Mouse (Mus musculus): ENCODE data around the gene Plcb4.

Gene Plcb4

DNA sequence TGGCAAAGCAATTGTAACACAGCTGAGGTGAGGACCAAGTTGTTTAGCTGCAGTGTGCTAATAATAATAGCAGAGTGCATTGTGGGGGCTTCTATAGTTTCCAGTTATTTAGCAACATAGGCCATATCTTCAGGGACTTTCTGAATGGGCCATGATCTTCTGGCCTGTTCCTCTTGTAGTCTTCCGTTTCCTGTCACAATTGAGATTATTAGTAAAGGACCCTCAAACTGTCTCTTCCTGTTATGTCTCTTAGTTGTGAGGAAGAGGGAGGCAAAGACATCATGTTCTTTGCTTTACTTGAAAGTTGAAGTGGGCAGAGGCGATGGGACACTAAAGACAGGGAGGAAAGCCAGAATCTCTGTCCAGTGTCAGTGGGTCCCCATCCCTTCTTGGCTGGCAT is 195.2 kb downstream of the Plcb4 start:
- in situ Hi-C loops (cut with MboI, MseI): no loop called here

DNA sequence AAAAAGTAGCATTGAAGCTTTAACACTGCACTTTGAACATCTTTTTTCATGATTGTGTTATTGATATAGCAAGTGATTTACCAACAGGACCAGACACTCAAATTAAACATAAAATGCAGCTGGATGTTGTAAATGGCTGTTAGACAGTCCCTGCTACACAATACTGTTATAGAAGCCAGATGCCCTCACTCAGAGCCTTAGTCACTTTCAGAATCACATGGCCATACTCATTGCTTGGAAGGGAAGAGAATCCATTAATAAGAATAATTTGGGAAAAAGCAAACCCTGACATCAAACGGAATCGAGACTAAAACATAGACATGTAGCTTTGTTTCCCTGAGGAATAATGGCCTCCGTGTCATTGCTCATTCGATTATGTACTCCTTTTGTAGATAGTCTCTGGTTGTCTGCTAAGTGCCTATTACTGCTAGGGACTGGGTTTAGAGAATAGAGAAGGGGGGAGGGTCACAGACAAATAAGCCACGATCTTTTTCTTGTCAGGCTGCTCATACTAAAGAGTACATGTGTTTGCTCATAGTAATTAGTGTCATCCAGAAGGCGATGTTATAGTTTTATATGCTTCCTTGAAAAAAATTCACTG is 197.2 kb downstream of the Plcb4 start:
- in situ Hi-C loops (cut with MboI, MseI): no loop called here

DNA sequence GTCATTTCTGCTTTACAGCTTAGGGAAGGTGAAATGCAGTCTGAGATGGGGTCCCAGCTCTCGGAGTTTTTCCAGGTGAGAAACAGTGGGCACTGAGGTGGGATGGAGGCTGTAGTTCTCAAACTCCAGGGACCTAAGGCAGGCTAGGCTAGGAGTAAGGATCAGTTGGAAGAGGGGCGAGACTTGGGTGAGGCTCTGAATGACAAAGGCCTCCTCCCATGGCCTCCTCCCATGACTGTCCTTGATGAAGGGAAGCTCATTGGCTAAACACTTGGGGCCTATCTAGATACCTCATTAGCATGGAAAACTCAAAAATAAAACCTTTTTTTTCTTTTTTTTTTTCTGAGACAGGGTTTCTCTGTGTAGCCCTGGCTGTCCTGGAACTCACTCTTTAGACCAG is 198.0 kb downstream of the Plcb4 start:
- in situ Hi-C loops (cut with MboI, MseI): no loop called here

DNA sequence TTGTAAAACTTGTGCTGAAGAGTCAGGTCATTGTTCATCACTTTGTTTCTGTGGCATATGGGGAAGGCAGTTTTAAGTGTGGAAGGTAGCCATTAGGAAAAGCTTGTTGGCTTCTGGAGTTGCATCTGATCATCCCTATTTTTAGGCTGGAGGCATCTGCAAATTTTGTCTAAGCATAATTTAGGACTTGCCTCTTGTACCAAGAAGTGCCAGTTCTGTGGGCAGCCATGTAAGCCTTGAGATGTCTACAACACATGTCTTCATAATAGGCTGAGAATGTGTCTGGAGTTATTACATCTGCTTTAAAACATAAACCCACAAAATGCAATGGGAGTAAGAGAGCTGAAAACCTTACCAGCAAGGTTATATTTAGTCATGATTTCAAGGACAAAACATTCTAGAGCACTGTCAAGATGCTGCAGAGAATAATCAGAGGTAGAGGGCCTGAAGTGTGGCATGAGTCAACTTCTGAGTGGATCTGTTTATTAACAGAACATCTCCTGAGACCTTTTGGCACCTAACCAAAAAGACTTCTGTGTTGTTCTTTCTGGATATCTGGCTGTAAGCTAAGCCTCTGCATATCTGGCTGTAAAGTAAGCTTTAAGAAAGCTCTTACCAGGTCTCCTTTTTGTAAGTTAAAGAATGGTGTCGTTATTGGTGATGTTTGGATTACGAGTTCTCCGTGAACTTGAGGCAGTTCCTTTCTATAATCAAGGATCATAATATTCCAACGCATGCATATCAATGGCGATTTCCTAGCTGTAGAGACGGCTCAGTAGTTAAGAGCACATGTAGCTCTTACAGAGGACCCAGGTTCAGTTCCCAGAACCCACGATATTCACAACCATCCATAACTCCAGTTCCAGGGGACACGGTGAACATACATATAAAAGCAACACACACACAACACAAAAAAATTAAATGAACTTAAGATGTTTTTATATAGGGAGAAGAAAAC is 203.0 kb downstream of the Plcb4 start:
- in situ Hi-C loops (cut with MboI, MseI): no loop called here

DNA sequence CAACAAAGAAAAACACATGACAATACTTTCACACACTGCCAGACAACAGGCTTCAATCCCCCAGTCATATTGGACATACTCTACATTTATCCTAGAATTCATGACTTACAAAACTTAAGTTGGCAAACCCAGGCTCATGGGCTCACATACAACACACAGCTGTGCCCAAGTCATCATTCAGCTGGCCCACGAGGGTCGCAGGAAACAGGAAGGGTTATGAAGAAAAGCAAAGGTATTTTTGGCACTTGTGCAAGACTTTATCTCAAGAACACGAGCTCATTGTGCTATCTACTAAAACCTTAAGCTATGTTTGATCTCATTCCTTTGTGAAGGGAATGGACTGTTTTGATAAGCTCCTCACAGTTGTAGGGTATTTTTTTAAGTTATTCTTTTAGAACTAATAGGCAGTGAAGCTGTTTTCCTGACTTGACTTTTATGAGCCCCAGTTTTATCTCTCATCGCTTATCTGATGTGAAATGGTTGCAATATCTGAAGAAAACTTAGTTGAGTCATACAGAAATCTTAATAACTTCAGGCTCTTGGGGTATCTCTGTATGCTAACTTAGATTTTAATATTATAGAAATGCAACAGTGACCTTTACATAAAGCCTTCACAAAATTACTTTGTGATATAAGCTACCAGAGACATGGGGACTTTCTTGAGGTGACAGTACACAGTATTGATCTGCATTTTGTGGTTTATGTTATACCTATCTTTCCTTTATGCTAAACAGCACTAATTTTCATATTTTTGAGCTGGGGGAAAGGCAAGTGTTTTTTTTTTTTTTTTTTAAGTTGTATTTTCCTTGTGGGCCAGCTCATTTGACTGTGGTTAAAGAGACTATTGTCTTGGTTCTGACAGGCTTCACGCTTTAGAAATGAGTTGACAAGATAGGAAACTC is 203.9 kb downstream of the Plcb4 start:
- in situ Hi-C loops (cut with MboI, MseI): no loop called here

DNA sequence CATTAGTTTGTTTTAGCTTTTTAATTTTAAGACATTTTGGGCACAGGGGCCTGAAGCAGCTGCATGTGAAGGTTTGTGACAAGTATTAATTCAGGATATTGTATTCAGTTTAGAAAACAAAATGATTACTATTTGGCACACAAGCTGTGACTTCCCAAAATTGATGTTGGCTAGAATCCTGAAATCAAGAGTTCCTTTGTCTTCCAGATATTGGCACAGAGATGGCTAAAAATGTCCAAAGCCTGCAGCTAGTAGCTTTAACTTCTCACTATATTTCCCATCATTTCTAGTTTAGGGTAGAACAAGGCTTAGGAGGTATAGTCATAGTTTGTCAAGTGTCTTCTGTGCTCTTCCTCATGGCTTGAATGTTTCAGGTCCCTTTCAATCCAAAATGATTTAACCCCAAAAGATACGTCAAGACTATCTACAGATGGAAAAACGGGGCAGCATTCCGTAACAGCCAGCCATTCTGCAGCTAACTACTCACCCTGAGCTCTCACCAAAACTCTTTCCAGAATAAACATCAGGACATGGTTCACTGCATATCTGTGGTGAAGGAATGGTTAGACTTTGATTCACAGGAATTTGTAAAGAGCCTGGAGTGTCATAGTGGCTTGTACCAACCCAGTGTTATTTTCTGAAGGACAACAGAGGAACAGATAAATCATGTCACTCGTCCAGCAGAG is 204.7 kb downstream of the Plcb4 start:
- in situ Hi-C loops (cut with MboI, MseI): no loop called here

DNA sequence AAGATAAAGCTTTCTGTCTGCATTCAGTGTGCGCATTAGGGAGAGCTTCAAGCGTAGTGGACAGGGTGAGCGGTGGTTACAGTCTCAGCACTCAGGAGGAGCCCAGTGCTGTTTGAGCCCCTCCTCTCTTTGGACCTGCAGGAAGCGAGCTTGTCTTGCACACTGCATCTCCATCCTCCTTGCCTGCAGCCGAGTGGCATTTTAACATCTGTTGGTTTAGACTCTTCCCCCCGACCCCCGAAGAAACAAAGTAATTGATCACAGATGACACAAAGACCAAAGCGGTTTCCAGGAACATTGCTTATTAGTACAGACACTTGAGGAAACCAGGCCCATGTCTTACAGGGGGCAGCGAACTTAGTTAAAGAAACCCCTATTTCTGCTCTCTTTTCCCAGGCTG is 207.6 kb downstream of the Plcb4 start:
- in situ Hi-C loops (cut with MboI, MseI): no loop called here

DNA sequence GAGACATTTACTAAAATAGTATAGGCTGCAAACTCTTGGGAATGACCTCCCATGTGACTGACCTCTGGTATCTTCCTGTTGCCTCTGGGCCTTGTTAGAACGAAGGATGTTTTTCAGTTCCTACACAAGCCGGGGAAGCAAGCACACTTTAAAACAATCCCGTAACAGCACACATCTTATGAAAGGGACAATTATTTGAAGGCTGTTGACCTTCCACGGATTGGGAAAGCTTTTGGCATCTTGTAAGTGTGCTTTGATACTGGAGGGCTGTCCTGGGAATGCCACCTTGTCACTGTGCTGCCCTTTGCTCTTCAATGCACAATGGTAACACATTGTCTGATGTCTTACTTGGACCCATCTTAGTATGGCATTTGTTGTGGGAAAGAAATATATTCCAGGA is 208.0 kb downstream of the Plcb4 start:
- in situ Hi-C loops (cut with MboI, MseI): no loop called here

DNA sequence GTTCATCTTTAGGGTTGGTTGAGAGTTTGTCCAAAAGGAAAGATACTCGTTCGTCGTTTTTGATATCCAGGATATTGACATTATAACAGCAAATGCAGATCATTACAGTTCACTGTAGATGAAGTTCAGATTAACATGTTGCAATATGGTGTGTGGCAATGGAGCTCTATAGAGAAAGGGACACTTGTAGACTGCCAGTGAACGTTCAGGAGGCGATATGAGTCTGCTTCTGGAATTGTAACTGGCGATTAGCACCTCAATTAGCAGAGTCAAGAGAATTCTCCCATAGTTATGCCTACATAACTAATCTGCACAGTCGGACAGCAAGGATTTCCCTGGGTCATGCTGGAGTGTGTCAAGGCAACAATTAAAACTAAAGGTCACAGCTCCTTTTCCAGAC is 210.8 kb downstream of the Plcb4 start:
- in situ Hi-C loops (cut with MboI, MseI): no loop called here

DNA sequence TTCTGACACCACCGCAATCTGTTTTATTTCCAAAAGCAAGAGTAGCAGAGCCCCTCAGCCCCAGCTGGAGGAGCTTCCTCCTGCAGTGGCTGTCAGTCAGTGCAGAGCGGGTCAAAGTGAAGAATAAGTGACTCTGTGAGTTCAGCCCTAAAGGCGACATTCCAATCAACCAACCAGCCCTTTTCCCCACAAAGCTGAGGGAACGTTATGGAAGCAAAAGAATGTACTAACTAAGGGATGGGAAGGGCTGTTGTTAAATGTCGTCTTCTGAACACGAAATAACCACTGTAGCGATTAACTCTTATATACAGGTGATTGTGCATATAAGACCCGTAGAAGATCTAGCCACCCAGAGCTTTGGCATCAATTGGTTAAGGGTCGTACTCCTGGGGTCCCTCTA is 214.3 kb downstream of the Plcb4 start:
- in situ Hi-C loops (cut with MboI, MseI): no loop called here

DNA sequence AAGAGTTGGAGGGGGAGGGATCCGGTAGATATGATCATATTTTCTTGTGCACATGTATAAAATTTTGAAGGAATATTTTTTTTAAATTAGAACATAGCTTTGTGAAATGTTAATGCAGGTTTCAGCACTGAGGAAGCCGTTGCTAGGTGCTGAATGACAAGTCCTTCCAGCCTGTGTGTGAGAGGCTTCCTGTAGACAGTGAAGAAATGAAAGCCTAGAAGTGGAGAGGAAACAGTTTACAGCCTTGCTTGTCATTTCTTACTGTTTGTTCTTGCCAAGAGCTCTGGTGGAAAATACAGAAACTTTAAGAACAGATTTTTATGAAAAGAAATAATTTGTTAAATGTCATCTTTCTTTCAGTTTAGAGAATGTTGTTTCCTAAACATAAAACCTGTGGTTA is 214.9 kb downstream of the Plcb4 start:
- in situ Hi-C loops (cut with MboI, MseI): no loop called here

DNA sequence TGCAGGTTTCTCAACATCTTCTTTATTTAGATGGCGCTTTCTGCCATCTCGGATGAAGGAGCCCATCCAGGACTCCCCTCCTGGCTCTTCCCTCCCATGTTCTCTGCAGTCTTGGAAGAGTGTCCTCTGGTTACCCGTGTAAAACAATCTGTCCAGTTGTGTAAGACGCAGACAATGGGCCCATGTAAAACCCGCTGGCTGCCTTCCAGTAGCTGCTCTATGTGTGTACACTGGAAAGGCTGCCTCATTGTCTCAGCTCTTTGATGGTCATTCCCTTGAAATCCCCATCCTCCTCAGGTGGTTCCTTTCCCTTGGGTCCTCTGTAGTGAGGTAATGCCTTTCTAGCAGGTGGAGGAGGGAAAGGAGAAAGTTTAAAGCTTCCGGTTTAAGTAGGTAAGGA is 216.7 kb downstream of the Plcb4 start:
- in situ Hi-C loops (cut with MboI, MseI): no loop called here

DNA sequence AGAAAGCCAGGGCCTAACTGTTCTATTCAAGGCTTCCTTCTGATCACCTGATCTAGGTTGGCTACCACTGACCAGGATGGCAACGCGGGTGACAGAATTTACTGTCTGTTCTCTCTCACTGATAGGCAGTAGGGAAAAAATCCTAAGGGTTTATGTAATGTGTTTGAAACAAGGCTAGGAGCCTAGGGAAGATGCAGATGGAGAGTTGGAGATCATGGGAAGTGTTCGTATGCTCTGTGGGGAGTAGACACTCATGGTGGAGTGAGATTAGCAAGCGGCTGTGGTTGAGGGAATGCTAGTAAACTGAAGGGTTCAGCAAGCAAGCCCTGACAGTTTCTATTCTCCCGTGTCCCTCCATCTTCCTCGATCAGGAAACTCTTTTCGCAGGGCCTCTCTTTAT is 220.5 kb downstream of the Plcb4 start:
- in situ Hi-C loops (cut with MboI, MseI): no loop called here

DNA sequence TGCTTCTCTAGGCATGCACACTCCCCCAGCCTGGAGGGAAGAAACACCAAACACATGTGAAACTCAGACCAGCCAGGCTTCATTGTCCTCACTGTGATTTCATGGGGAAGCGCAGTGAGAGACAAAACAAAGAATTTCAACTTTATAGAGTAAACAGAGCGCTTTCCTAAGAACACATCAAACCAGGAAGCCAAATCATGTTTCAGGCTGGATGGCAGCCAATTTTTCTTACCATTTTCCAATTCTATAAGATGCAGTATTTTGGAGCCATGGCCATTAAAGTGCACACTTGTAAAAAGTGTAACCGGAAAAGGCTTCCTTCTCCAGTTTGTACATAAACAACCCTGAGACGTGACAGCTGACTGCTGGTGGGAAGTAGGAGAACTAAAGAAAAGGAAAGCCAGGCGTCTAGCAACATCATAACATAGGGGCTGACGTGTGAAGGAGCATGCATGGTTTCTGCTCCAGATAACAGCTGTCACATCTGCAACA is 221.5 kb downstream of the Plcb4 start:
- in situ Hi-C loops (cut with MboI, MseI): no loop called here

DNA sequence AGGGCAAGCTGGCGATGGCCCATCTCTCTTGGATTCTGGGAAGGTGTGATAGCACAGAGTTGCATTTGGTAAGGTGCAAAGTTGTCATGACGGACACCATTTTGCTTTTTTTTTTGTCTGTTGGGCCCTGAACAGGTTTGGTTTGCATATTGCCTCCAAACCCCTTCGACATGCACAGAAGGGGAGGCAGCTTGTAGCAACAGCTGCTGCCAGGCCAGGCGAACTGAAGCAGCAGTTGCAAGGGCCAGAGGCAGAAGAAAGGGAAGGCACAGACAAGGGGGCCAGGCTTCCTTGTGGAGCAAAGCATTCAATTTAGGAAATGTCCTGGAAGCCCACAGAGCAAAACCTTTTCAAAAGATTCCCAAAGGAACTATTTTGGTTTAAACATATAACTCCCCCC is 224.5 kb downstream of the Plcb4 start:
- in situ Hi-C loops (cut with MboI, MseI): no loop called here

DNA sequence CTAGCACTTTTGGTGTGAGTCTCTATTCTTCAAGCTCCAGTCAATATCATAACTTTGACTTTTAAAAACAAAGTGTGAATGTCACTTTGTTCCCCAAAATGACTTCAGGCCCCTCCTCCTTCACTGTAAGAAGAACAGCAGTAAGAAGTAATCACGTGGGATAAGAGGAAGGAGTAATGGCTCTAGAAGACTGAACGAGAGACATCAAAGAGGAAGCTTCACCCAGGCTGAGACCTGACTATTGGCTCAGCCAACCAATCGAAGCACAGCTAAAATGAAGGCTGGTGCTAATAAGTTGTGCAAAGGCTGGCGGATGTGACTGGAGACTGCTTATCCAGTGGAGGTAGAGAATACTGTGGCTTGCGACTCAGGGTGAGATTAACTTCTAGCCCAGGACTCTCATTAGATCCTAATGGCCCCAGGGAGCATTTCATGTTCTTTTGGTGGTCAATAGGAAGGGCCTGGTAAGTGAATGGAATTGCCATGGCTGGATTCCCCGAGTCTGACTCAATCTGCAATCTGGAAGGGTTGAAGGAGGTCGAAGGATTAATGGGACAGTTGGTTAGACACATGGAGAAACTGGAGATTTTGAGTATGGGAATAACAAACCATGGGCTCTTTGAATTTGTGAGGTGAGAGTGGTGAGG is 225.8 kb downstream of the Plcb4 start:
- in situ Hi-C loops (cut with MboI, MseI): no loop called here

DNA sequence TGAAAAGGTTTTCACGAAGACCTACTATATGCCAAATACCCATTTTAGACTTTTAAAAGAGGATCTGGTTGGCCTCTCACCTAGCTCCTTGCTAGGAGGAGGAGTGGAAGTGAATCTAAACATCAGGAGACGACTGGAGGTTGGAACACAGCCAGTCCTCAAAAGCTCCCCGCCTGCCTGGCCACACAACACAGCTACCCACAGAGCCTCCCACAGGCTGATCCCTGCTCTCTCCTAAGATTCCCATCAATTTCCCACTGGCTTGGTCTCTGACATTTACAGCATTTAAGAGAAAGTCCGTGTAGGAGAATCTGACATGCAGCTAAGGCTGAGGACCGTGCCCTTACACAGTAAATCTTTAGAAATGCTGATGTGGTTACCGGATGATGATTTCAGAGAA is 226.8 kb downstream of the Plcb4 start:
- in situ Hi-C loops (cut with MboI, MseI): no loop called here

DNA sequence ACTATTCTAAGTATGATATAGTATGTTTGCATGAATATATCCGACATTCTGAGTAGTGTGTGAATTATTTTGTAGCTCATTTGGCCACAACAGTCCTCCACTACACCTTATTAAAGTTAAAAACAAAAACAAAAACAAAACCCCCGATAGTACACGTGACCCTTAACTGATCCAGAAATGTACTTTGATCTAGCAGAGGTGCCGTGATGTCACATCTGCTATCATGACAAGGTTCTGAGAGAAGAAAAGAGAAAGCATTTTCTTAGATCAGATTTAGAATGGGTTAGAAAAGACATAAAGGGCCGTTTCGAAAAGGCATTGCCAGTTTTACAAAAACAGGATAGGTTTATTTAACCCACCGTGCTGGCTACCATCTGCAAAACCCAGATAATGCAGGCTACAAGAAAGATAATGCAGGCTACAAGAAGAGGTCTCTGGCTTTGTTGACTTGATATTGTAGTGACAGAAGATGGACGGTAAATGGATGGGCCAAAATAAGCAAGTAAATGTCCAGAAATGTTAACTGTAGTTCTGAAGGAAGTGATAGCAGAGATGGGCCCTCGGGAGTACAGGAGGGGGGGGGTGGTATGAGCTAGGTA is 227.4 kb downstream of the Plcb4 start:
- in situ Hi-C loops (cut with MboI, MseI): no loop called here

DNA sequence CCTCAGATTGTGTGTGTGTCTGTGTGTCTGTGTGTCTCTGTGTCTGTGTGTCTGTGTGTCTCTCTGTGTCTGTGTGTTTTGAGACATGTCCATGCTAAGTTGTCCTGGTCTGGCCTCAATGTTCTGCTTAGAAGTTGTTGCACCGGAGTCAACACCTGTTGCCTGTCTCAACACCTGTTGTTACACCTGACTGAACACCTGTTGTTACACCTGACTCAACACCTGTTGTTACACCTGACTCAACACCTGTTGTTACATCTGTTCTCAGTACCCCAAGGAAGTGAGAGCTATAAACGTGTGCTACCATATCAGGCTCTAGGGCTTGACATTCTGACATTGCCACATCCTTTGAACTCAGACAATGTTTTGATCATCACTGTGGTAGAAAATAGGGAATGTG is 229.0 kb downstream of the Plcb4 start:
- in situ Hi-C loops (cut with MboI, MseI): no loop called here

DNA sequence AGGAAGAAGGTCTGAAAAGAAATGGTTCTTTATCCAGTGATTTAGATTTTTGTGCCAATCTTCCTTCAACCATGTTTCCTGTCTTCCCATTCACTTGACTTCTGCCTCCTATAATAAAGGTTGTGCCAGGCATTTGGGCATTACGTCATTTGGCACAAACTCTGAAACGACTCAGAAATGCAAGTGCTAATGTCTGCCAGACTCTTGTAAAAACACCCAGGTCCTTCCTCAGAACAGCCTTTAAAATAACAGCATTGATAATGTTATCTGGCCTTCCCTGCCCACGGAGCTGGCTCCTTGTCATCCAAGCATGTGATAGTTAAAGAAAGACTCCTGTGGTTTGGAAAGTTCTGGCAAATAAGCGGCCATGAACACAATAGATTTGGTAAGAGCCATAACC is 229.4 kb downstream of the Plcb4 start:
- in situ Hi-C loops (cut with MboI, MseI): no loop called here

DNA sequence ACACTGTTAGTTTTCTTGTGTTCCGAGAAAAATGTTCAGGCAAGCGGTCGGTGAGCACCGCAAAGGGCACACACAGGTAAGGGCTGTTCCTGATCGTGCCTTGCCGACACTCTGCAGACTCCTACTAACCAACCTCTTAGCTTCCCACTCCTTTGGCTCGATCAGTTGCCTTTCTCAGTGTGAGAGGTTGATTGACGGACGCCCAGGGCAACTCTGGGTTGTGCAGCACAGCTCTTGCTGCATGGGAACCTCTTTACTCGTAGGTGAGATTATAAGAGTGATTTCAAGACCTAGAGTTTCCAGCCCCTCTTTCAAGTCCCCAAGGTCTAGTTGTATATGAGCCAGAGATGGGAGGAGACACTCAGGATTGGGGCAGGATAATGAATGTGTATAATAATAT is 230.0 kb downstream of the Plcb4 start:
- in situ Hi-C loops (cut with MboI, MseI): no loop called here
